Mouse (Mus musculus): Measurements from ENCODE around the gene Adprhl1.

GRCm38 (mm10) chr8:13186819-13187218 is 67.1 kb downstream of the Adprhl1 start:
- TF ChIP-seq GATA1 (IDR thresholded peaks at IDR 0.05; ENCODE audit: low read length): no peak
- no peak for TF ChIP-seq TAL1 (IDR thresholded peaks at IDR 0.05; ENCODE audit: low read length)

All from erythroblast, embryonic 14.5 days (primary cell).